Mouse (Mus musculus): ENCODE measurements around the gene Svip. TPM values are rescaled to one million over a fixed set of nuclear protein-coding genes. Genes with fewer than 3 reads are reported as not detected.

The Svip gene
- total RNA-seq, 2 experiments from 2014 or later, result 34.0 to 38.8 TPM

DNA sequence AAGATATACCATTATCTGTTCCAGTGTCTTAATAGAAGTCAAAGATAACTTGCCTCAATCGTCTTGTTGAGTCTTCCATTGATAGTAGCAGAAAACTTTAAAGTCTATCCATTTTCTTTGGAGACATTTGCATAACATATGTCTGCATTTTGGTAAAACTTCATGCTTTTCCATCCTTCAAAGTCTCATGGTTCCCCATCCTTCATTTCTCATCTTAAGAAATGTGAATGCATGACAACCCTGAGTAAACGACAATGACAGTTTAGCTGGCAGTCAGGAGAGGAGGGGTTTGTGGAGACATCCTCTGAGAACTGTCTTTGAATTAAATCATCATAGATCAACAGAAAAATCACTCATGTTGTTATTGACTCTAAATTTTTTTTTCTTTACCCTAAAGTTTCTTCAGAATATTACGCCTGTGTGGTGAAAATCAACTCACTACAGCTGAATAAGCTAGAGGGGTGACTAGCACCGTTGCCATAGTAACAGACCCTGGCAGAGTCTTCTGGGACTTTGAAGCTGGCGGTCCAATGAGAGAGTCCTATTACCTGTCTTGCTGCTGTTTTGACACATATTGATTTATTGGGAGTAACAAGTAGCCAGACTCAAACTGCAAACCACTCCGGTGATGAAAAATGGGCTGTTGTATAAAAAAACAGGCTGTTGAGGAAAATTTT lies 45.0 kb downstream of the Svip start:
- DNase-seq, result no peak

- no peak for DNase-seq
Observed at GRCm38 (mm10) chr7:51957766-51958165, 48.1 kb downstream of the Svip start.

DNA sequence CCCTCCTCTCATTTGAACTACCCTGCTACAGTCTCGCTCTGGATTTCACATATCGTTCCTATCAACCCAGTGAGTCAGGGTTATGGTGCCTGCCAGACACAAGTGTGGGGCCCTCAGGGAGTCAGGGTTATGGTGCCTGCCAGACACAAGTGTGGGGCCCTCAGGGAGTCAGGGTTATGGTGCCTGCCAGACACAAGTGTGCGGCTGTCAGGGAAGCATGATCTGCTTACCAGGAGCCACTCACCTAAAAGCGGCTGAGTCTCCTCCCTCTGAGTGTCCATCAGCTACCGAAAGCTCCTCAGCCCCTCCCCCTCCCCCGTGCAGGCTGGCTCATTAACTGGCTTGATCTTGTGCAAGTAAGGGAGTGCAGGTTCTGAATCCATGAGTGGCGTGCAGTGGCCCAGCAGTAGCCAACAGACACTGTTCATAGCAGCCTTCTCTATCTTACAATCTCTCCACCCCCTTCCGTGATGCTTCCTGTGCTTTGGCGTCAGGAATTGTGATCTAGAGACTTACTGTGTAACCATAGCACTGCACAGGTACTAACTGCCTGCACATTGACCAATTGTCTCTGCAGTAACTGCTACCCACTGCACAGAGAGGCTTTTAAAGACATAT lies 50.3 kb downstream of the Svip start:
- no peak for DNase-seq

Other genes starting within 250 kb of the Svip start
- 10 to 100 TPM; 21.3 to 28.7 TPM for gene Gas2, start 144.0 kb downstream of the Svip start, total RNA-seq (2021)
- gene Fancf, start 143.8 kb downstream of the Svip start, total RNA-seq (2021), result 1 to 10 TPM; 3.9 to 5.1 TPM
- gene 1700015G11Rik, start 9.7 kb upstream of the Svip start, total RNA-seq (2021), result not detected

Data from layer of hippocampus, postnatal 36 days (tissue).